Mouse (Mus musculus) urinary bladder, postnatal 10 days (tissue): ENCODE results near the gene Ahdc1.
A peak's percentile ranks its signal among the peaks of the same experiment; 100 is the strongest.

Experiments used
- DNase-seq: peaks from one replicate; pipeline ENCODE4 v3.0.0; 2022; ENCODE audit warnings: low spot score

The Ahdc1 gene

GRCm38 (mm10) chr4:133011028-133011820 lies at the start of gene Ahdc1:
Gene Ahdc1 (plus strand): TSS chr4:133011260.
- DNase-seq: peak; percentile 85

- DNase-seq: no peak
Measured at GRCm38 (mm10) chr4:132961866-132962265, 49.2 kb upstream of the Ahdc1 start.

GRCm38 (mm10) chr4:132962628-132963027 lies 48.4 kb upstream of the Ahdc1 start:
- no peak for DNase-seq

GRCm38 (mm10) chr4:132963436-132963835 lies 47.6 kb upstream of the Ahdc1 start:
- no peak for DNase-seq

GRCm38 (mm10) chr4:132964064-132964463 lies 47.0 kb upstream of the Ahdc1 start:
- DNase-seq: no peak

DNA sequence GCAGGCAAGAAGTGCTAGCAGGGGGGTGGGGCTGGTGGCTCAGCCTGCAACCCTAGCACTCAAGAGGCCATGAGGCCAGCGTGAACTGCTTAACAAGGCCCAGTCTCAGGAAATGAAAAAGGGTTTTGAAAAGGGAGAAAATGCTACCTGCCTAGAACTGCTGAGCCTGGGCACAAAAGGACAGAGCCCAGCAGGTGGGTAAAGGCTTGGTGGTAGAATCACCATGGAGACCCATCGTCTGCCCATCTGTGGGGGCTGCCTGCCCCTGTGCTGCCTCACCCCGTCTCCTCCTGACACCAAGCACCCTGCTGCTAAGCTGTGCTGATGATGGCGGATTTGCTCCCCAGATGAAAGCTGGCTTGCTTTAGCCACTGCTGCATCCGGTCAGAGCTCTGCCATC lies 46.6 kb upstream of the Ahdc1 start:
- DNase-seq: no peak

DNA sequence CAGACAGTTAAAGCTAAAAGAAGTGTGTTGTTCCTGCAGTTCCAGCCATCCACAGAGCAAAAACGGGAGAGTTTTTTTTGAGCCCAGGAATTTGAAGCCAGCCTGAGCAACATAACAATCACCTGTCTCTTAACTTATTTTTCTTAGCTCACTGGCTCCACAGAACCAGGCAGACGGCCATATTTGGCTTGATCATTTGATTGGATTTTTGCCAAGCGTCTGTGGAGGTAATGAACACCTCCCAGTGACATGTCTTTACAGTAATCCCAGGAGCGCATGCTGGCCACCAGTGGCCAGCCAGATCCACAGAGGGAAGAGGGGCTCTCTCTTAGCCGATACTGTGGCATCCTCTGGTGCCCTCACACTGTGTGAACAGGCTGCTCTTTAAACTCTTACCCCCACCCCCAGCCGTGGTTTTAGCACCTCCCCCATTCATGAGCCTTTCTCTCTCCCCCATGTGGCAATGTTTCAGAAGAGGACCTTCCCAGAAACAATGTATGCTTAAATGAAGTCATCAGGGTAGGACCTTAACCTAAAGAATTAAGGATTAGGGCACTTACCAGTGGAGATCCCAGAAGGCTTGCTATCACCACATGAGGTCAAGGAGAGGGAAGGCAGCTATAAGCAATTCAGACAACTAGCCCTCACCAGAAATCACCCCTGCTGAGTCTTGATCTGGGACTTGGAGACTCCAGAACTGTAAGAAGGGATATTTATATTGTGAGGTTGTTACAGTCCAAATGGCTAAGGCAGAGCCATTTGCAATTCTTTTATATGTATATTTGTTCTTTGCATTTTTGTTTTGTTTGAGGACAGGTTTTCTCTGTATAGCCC lies 42.7 kb upstream of the Ahdc1 start:
- no peak for DNase-seq

GRCm38 (mm10) chr4:132971601-132972000 lies 39.5 kb upstream of the Ahdc1 start:
- no peak for DNase-seq

GRCm38 (mm10) chr4:132972101-132972500 lies 39.0 kb upstream of the Ahdc1 start:
- no peak for DNase-seq

DNA sequence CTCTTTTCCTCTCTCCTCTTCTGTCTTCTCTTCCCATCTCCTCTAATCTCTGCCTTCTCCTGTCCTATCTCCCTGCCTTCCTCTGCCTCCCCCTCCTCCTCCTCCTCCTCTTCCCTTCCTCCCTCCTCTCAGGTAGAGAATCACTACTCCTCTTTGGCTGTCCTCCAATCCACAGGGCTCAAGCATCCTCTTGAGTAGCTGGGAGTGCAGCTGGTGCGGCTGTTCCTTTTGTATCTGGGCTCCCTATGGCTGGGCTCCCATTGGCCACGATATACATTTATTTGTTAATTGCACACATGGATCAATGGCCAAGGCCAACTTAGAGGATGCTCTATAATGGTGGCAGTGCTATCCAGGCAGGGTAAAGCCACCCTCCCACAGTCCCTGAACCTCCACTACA lies 38.5 kb upstream of the Ahdc1 start:
- DNase-seq: no peak

- no peak for DNase-seq
Measured at GRCm38 (mm10) chr4:132973186-132973585, 37.9 kb upstream of the Ahdc1 start.

- DNase-seq: no peak
Measured at GRCm38 (mm10) chr4:132973814-132974398, 37.2 kb upstream of the Ahdc1 start, which contains the start of gene Fgr. Gene Fgr (plus strand): TSS chr4:132974095.

GRCm38 (mm10) chr4:132974904-132975303 lies 36.2 kb upstream of the Ahdc1 start:
- DNase-seq: no peak

DNA sequence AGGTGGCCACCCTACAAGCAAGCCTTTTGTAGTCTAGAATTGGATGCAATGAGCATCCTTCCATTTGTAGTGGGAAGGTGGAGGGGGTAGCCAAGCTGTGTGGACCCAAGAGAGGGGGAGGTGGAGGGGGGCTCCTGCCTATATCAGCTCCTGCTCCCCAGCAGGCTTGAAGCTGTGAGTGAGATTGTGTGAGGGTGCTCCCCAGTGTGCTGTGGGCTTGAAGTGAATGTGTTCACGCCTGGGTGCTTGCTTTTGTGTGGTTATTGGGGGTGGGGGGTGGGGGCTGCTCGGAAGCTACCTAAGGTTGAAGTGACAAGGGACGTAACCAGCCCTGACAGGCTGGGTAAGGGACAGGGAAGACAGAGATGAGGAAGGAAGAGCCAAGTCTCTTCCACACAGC lies 35.3 kb upstream of the Ahdc1 start:
- DNase-seq: no peak

- DNase-seq: no peak
Measured at GRCm38 (mm10) chr4:132976729-132977128, 34.3 kb upstream of the Ahdc1 start.

- DNase-seq: no peak
Measured at GRCm38 (mm10) chr4:132977597-132977996, 33.5 kb upstream of the Ahdc1 start.

GRCm38 (mm10) chr4:132979186-132979585 lies 31.9 kb upstream of the Ahdc1 start:
- DNase-seq: no peak

DNA sequence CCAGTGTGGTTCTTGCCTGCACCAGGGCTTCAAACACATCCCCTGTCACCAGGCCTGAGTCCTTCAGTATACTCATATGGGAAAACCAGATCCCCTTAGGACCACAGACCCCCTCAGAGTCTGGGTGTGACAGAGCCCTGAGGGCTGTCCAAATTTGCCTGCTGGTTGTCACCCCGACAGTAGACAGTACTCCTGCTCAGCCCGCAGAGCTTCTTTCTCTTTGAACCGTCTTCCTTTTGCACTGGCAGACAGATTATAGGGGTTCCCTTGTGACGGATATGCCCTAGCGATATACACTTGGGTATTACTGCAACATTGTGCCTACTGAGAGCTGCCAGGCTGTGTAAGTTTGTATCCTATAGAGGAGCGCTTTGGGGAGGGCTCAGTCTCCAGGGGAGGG lies 29.4 kb upstream of the Ahdc1 start:
- DNase-seq: no peak

DNA sequence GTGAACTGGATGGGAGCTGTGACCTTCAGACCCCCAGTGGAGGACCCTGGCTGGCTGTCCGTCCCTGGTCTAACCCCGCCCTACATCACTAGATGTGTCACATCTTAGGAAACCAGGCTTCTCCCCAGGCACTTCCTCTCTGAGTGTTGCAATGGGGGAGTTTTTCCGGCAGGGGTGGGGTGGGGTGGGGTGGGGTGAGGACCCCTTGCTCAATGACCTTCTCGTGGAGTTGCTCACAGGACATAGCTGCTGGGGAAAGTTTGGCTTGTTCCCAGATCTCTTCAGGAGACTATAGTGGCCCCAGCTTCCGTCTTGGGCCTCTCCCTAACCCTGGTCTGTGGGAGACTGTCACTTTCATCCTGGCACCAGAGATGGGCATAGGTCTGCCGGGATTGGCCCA lies 28.1 kb upstream of the Ahdc1 start:
- no peak for DNase-seq

DNA sequence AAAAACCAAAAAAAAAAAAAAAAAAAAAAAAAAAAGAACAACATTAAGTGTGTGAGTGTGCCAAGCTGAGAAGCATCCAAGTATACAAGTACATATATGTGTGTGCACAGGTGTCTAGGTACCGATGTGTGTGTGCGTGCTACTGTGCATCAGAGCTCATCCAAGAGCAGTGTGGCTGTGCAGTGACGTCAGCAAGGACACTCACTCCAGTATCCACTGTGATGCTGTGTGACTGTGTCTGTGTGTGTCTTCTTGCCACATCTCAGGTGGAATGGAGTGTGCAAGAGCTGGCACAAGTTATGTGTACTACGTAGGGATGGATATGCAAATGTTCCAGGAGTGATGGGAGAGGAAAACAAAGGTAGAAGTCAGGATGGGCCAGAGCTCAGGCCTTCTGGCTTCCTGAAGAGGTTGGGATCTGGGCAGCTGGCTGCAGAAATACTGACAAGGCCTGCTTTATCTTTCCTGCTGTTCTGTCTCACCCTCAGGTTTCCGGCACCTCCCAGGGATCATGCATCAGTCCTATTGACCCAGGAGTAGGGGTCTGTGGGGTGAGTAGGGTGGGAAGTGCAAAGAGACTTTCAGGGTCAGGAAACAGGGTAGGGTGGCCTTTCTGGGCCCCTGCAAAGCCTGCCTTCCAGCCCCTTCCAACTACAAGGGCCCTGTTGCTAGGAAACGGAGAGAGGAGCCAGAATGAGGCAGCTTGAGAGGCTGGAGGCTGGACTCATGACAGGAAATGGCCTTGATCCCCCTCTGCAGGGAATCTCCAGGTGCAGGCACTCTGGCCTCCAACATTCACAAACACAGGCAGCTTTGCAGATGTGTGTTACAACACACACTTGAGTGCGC lies 27.2 kb upstream of the Ahdc1 start:
- no peak for DNase-seq

DNA sequence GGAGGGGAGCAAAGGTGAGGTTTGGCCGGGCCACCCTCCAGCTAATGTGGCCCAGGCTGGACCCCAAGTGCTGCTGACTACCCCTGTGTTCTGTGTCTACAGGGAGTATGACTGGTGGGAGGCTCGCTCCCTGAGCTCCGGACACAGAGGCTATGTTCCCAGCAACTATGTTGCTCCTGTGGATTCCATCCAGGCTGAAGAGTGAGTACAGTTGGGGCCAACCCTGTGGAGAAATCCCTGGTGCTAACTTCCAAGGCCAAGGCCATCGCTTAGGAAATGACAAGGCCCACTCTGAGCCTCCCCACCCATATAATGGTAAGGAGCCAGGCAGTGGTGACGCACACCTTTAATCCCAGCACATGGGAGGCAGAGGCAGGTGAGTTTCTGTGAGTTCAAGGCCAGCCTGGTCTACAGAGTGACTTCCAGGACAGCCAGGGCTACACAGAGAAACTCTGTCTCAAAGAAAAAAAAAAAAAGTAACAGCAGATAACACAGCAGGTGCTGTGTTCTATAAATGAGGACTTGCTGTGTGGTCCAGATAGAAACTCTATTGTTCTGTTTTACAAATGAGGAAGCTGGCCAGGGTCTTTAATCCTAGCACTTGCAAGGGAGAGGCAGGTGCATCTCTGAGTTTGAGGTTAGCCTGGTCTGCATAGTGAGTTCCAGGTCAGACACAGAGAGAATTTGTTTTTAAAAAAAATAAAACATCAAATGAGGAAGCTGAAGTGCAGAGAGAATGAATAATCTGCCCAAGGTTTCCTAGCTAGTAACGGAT lies 22.3 kb upstream of the Ahdc1 start:
- DNase-seq: no peak
